ENCODE assay signal across 8 mouse cellular contexts in the genomic region with DNA sequence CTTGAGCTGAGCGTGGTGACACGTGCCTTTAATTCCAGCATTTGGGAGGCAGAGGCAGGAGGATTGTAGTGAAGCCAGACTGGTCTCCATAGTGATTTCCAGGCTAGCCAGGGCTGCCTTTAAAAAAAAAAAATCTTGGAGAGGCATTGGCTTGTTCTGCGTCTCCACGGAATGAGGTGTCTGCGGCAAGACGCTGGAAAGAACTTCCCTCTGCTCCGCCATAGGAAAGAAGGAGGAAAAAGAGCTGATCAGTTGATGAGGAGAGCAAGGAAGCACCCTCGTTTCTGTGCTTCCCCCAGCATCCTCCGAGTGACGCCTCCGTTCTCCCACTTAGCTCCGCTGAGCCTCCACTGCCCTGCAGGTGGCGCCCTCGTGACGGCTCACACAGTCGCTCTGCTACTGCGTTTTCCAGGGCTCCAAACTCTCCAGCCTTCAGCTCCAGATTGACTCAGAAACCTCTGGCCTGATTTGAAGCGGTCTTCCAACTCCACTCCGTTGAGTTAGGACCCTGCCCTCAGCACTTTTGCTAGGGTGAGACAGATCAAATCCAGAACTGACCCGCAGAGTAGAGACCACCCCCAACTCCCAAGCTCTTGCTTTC. TPM values are rescaled to one million over a fixed set of nuclear protein-coding genes. Genes with fewer than 3 reads are reported as not detected.
DNase-seq lines count a peak whose midpoint lies in the region.

No protein-coding gene starts in this region.

- intact Hi-C loops in left cerebral cortex, postnatal 10 days (cut with DNase I), result loop anchor here (1.0 to 5.0 kb wide), 3 partner anchors 73 to 204 kb away; a partner anchor contains a TSS

- peak; percentile 84 for DNase-seq in R1 (ENCODE audit: low read depth, low spot score)
- peak; percentile 83 to 91 for DNase-seq in cerebellum, postnatal 4 days (ENCODE audit: low spot score in 2 of 2)
- peak; percentile 94 for DNase-seq in gastrocnemius, postnatal 10 days
- DNase-seq in induced T-regulatory cell, adult 2 months (ENCODE audit: low read depth), result peak; percentile 79
- peak; percentile 78 to 91 for DNase-seq in left cerebral cortex, postnatal 10 days (ENCODE audit: extremely low spot score in 1 of 2, low spot score in 2 of 2)
- peak; percentile 88 for DNase-seq in mesoderm, embryonic 11.5 days (ENCODE audit: low read depth, low spot score)
- DNase-seq in right cerebral cortex, postnatal 25 days, result peak; percentile 85
- peak; percentile 79 to 88 for DNase-seq in urinary bladder, postnatal 36 days (ENCODE audit: low spot score in 2 of 2)

RNA-seq across cellular contexts. Expression of a gene that starts 13.5 kb away (rescaled TPM):
- under 1 TPM in 1 of 2 experiments, not detected in 1; 0.14 TPM for total RNA-seq in gastrocnemius, postnatal 10 days (2021)
- total RNA-seq in left cerebral cortex, postnatal 10 days (2021), result 1 to 10 TPM in 1 of 2 experiments, under 1 TPM in 1; 0.51 to 1.8 TPM

Comparison
In these comparisons a context has a peak if more than half of its experiments do, and no peak if none do; other contexts are left out.
1. Peak in every context shown above with its lines: DNase-seq.